Comparison of ENCODE assay signal across 8 mouse cellular contexts in the genomic region with DNA sequence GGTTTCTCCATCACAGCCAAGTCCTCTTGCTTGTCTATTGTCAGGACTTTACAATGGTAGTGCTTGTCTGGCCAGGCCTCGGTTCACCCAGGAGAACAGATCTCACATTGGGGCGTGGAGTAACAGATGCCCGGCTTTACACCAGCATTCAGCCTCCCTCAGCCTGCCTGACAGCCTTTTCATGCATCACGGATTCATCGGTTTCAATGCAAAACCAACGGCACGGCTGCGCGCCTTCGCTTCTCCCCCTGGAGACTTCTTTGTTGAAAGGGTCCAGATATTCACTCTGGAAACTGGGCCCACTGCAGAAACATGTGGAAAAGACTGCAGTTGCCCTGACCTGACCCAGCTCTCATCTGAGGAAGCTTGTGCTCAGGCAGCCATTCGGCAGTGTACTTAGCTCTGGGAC.
DNase-seq lines count a peak whose midpoint lies in the region; ATAC-seq lines count a peak whose summit lies in the region.
"Had no signal": no experiment of that assay in that cellular context is flagged by ENCODE, and none has a peak within 500 bp of the region (broad histone marks: within the 10 kb centered on the region; RNA-seq: fewer than 3 reads in every experiment).

No protein-coding gene starts in this region.

- H3K4me3 ChIP-seq in embryonic facial prominence, embryonic 10.5 days = no peak overlapping the region; the same call in 1 of the 2 replicates
- H3K4me3 ChIP-seq in hindbrain, embryonic 14.5 days (replicated peaks; ENCODE audit: low read length) = no peak overlapping the region
- H3K4me3 ChIP-seq: embryonic facial prominence, embryonic 15.5 days had no signal

- peak overlapping the region; percentile 24; the same call in 1 of the 2 replicates for H3K4me2 ChIP-seq in hindbrain, embryonic 14.5 days (replicated peaks)
- H3K4me2 ChIP-seq: embryonic facial prominence, embryonic 15.5 days had no signal

- H3K4me1 ChIP-seq in embryonic facial prominence, embryonic 10.5 days = peaks cover 17% of the 10 kb centered on the region
- H3K4me1 ChIP-seq in hindbrain, embryonic 14.5 days (replicated peaks; ENCODE audit: control insufficient read depth, insufficient read depth, low read length) = peaks cover 10% of the 10 kb centered on the region
- H3K4me1 ChIP-seq: embryonic facial prominence, embryonic 15.5 days had no signal

- peak; percentile 46 to 52 for DNase-seq in cerebellum, postnatal 14 days
- peak; percentile 50 for DNase-seq in embryonic facial prominence, embryonic 10.5 days (ENCODE audit: low spot score)
- DNase-seq in hindbrain, embryonic 14.5 days (ENCODE audit: low spot score) = peak; percentile 79
- peak; percentile 56 for DNase-seq in neural tube, embryonic 10.5 days (ENCODE audit: extremely low spot score, low spot score)
- DNase-seq in MN1 (ENCODE audit: low spot score) = no peak
- DNase-seq in heart, adult 8-10 months (ENCODE audit: low spot score) = no peak
- no peak for DNase-seq in kidney, postnatal 36 days

- no peaks in the 10 kb centered on the region for H3K27me3 ChIP-seq in embryonic facial prominence, embryonic 10.5 days (replicated peaks; ENCODE audit: low read depth, poor library complexity, severe bottlenecking)
- no peaks in the 10 kb centered on the region for H3K27me3 ChIP-seq in hindbrain, embryonic 14.5 days (ENCODE audit: control insufficient read depth, insufficient read depth, low read length)
- H3K27me3 ChIP-seq: embryonic facial prominence, embryonic 15.5 days had no signal

- H3K36me3 ChIP-seq in embryonic facial prominence, embryonic 10.5 days (replicated peaks) = no peaks in the 10 kb centered on the region
- H3K36me3 ChIP-seq in hindbrain, embryonic 14.5 days (replicated peaks; ENCODE audit: control insufficient read depth, insufficient read depth) = no peaks in the 10 kb centered on the region
- H3K36me3 ChIP-seq: embryonic facial prominence, embryonic 15.5 days had no signal

- H3K27ac ChIP-seq in embryonic facial prominence, embryonic 10.5 days (replicated peaks) = peak overlapping the region; percentile 82
- H3K27ac ChIP-seq in hindbrain, embryonic 14.5 days = peak overlapping the region; percentile 82
- H3K27ac ChIP-seq: embryonic facial prominence, embryonic 15.5 days had no signal

- ATAC-seq in hindbrain, embryonic 14.5 days (ENCODE audit: low FRiP score) = peak; percentile 89

- H3K9me3 ChIP-seq in embryonic facial prominence, embryonic 10.5 days = no peaks in the 10 kb centered on the region
- 0 out of 2 replicates have a peak, but pooled peaks cover 4% of the 10 kb centered on the region for H3K9me3 ChIP-seq in hindbrain, embryonic 14.5 days (ENCODE audit: control insufficient read depth, low read length)
- H3K9me3 ChIP-seq: embryonic facial prominence, embryonic 15.5 days had no signal

- WGBS in embryonic facial prominence, embryonic 10.5 days = 36% methylated on average over 11 of the region's 11 CpGs
- 12% methylated on average over 11 of the region's 11 CpGs for WGBS in hindbrain, embryonic 14.5 days

- H3K9ac ChIP-seq in hindbrain, embryonic 14.5 days = no peak overlapping the region
- H3K9ac ChIP-seq: embryonic facial prominence, embryonic 15.5 days had no signal

Comparison
In these comparisons a context has a peak if more than half of its experiments do, and no peak if none do; other contexts are left out.
1. DNase-seq: peak in cerebellum, postnatal 14 days (2 of 2), embryonic facial prominence, embryonic 10.5 days (single experiment), hindbrain, embryonic 14.5 days (single experiment) and neural tube, embryonic 10.5 days (single experiment); none in MN1 (single experiment), heart, adult 8-10 months (single experiment) and kidney, postnatal 36 days (0 of 2).